Mouse (Mus musculus) intestine, embryonic 16.5 days (tissue): ENCODE data around the gene Gbp2b. TPM values are rescaled to one million over a fixed set of nuclear protein-coding genes. Genes with fewer than 3 reads are reported as not detected.
"Not testable (repeated sequence)": the region's sequence is repeated elsewhere in the genome, so short reads cannot be mapped to it uniquely, and the experiment has no call there.

Source experiments
- ATAC-seq: fragments of 200-750 bp; cut with Nextera tagmentation; 2 replicates; pipeline ENCODE4 v1.8.0; 2017; ENCODE audit warnings: moderate TSS enrichment, moderate library complexity
- H3K27ac ChIP-seq: fragments of 300-500 bp; sonication (generic); 2 replicates; pipeline ENCODE4 v1.5.1; 2014; ENCODE audit warnings: mild to moderate bottlenecking, low read length
- H3K27me3 ChIP-seq: fragments of 300-500 bp; sonication (generic); replicated peaks from 2 replicates; pipeline ENCODE4 v1.6.1; 2014; ENCODE audit warnings: low read length, control low read depth, mixed read lengths; ENCODE audit not compliant: control insufficient read depth, insufficient read depth
- H3K36me3 ChIP-seq: fragments of 300-500 bp; sonication (generic); 2 replicates; pipeline ENCODE4 v1.6.1; 2014; ENCODE audit warnings: low read length, control low read depth; ENCODE audit not compliant: control insufficient read depth, insufficient read depth
- H3K4me1 ChIP-seq: fragments of 300-500 bp; sonication (generic); 2 replicates; pipeline ENCODE4 v1.6.1; 2014; ENCODE audit warnings: low read length, control low read depth, mixed read lengths; ENCODE audit not compliant: control insufficient read depth, insufficient read depth
- H3K4me2 ChIP-seq: fragments of 300-500 bp; sonication (generic); 2 replicates; pipeline ENCODE4 v1.6.1; 2014; ENCODE audit warnings: low read depth, low read length, control low read depth
- H3K4me3 ChIP-seq: fragments of 300-500 bp; sonication (generic); 2 replicates; pipeline ENCODE4 v1.5.1; 2014; ENCODE audit warnings: mild to moderate bottlenecking, low read length
- H3K9ac ChIP-seq: fragments of 300-500 bp; sonication (generic); 2 replicates; pipeline ENCODE4 v1.6.1; 2014; ENCODE audit warnings: low read depth, low read length
- H3K9me3 ChIP-seq: fragments of 300-500 bp; sonication (generic); 2 replicates; pipeline ENCODE4 v1.6.1; 2016; ENCODE audit warnings: low read length, control low read depth; ENCODE audit not compliant: control insufficient read depth
- WGBS: fragments of 180-500 bp; shearing (Covaris S2); extraction: QIAGEN DNeasy Blood & Tissue Kit; methylation state at CpG from one replicate; pipeline ENCODE4 v1.1.7; 2014; 5-methylcytosine and 5-hydroxymethylcytosine counted together
- polyA plus RNA-seq: library from polyadenylated mRNA; unstranded; fragments of >200 nt; fragmentation: Nextera tagmentation; extraction: Ambion mirVana; gene quantifications from 2 replicates; pipeline ENCODE4 v1.2.1, GENCODE M21; 2015

Gene Gbp2b
- polyA plus RNA-seq, 1 experiment from 2014 or later = 0.61 TPM

DNA sequence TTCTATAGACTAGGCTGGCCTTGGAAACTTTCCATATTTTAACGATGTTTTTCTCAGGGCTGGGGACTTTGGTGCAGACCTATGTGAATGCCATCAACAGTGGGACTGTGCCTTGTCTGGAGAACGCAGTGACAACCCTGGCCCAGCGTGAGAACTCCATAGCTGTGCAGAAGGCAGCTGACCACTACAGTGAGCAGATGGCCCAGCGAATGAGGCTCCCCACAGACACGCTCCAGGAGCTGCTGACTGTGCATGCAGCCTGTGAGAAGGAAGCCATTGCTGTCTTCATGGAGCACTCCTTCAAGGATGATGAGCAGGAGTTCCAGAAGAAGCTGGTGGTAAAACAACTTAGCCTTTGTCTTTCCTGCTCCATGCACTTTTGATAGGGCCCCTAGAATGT, 27.2 kb upstream of the Gbp2b start:
- not testable (repeated sequence) for ATAC-seq, H3K9ac ChIP-seq
- WGBS = 69% methylated on average over 5 of the region's 5 CpGs

GRCm38 (mm10) chr3:142570738-142571137, 23.9 kb upstream of the Gbp2b start:
- H3K4me3 ChIP-seq = no peak overlapping the region
- no peak overlapping the region for H3K9ac ChIP-seq
- H3K36me3 ChIP-seq = no peaks in the 10 kb centered on the region

More for the DNA sequence above, 27.2 kb upstream of the Gbp2b start:
- H3K4me2 ChIP-seq, H3K4me3 ChIP-seq, H3K27ac ChIP-seq, H3K4me1 ChIP-seq, H3K9me3 ChIP-seq, H3K36me3 ChIP-seq, H3K27me3 ChIP-seq: not testable (repeated sequence)

DNA sequence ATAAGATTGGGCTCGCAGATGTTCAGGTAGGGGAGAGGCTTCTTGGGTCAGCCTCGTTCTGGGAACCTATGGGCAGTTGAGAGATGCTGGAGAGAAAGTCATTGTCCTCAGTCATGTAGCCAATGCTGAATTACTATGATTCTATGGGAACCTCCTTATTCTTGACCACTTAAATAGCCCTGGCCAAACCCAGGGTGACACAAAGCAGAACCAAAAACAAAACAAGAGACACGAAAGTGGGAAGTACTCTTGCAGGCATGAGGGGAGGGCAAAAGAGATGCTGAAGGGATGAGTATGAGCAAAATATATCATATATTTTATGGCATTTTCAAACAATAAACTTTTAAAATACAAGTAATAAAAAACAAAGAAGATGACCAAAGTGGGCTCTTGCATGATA, 17.5 kb upstream of the Gbp2b start:
- H3K9ac ChIP-seq = no peak overlapping the region
- no peak overlapping the region for H3K4me2 ChIP-seq
- no peaks in the 10 kb centered on the region for H3K9me3 ChIP-seq
- WGBS = 81% methylated on average over 3 of the region's 3 CpGs
- ATAC-seq = no peak
- H3K4me1 ChIP-seq = no peaks in the 10 kb centered on the region
- H3K4me3 ChIP-seq = no peak overlapping the region
- H3K36me3 ChIP-seq = no peaks in the 10 kb centered on the region
- no peak overlapping the region for H3K27ac ChIP-seq
- no peaks in the 10 kb centered on the region for H3K27me3 ChIP-seq

More at GRCm38 (mm10) chr3:142570738-142571137, 23.9 kb upstream of the Gbp2b start:
- Histone ChIP-seq H3K9me3 (no peaks in the 10 kb centered on the region), H3K4me1 (no peaks in the 10 kb centered on the region), H3K27me3 (no peaks in the 10 kb centered on the region), H3K4me2 (no peak overlapping the region), H3K27ac (no peak overlapping the region)
- WGBS = 94% methylated on average over 4 of the region's 4 CpGs
- no peak for ATAC-seq

- no peak overlapping the region for H3K27ac ChIP-seq
- H3K4me2 ChIP-seq = no peak overlapping the region
- H3K9ac ChIP-seq = no peak overlapping the region
- H3K4me1 ChIP-seq = no peaks in the 10 kb centered on the region
- no peaks in the 10 kb centered on the region for H3K9me3 ChIP-seq
- 89% methylated on average over 4 of the region's 4 CpGs for whole genome bisulfite sequencing
- no peaks in the 10 kb centered on the region for H3K36me3 ChIP-seq
- ATAC-seq = no peak
- no peaks in the 10 kb centered on the region for H3K27me3 ChIP-seq
- no peak overlapping the region for H3K4me3 ChIP-seq
Measured at GRCm38 (mm10) chr3:142578342-142578741, 16.3 kb upstream of the Gbp2b start.

DNA sequence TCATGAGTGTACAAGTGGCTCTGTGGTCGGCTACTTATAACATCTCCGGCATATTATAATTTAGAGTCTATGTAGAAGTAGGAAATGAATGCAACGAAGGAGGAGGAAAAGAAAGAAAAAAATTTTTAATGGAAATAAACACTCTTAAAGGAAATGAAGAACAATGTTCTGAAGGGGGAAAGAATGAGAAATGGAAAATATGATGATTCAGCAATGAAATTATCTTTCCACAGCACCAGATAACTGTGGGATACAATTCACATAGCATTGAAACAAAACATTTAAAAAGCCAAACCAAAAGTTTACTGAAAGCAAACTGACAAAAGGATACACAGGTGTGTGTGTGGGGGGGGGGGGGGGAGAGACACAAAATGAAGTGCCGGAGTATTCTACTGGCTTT, 11.6 kb upstream of the Gbp2b start:
- Histone ChIP-seq H3K4me2 (no peak overlapping the region), H3K27ac (no peak overlapping the region), H3K9ac (no peak overlapping the region), H3K36me3 (no peaks in the 10 kb centered on the region), H3K9me3 (no peaks in the 10 kb centered on the region), H3K4me1 (no peaks in the 10 kb centered on the region), H3K27me3 (no peaks in the 10 kb centered on the region), H3K4me3 (no peak overlapping the region)
- 89% methylated on average over 4 of the region's 4 CpGs for WGBS
- no peak for ATAC-seq

GRCm38 (mm10) chr3:142587386-142587785, 7.3 kb upstream of the Gbp2b start:
- ATAC-seq = no peak
- no peak overlapping the region for H3K9ac ChIP-seq
- H3K36me3 ChIP-seq = no peaks in the 10 kb centered on the region
- H3K27me3 ChIP-seq = no peaks in the 10 kb centered on the region
- H3K27ac ChIP-seq = no peak overlapping the region
- H3K4me1 ChIP-seq = no peaks in the 10 kb centered on the region
- no peaks in the 10 kb centered on the region for H3K9me3 ChIP-seq
- no peak overlapping the region for H3K4me3 ChIP-seq
- H3K4me2 ChIP-seq = no peak overlapping the region

DNA sequence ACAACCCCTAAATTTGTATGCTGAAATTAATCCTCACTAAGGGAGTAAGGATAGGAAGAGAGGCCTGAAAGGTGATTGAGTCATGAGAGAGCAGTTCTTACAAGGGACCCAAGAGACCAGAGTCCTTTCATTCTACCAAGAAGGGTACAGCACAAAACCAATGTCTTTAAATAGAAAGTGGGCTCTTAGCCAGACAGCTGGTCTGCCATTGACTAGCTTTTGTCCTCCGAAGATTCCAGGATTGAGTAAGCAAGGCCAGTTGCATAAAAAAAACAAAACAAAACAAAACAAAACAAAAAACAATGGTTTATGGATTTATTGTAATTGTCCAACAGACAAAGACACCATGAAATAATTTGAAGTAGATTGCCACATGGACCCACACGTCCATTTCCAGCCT, 5.8 kb upstream of the Gbp2b start:
- no peaks in the 10 kb centered on the region for H3K27me3 ChIP-seq
- no peaks in the 10 kb centered on the region for H3K4me1 ChIP-seq
- no peaks in the 10 kb centered on the region for H3K9me3 ChIP-seq
- no peak overlapping the region for H3K27ac ChIP-seq
- 70% methylated on average over 2 of the region's 2 CpGs for WGBS
- H3K4me2 ChIP-seq = no peak overlapping the region
- H3K9ac ChIP-seq = no peak overlapping the region
- ATAC-seq = no peak
- H3K36me3 ChIP-seq = no peaks in the 10 kb centered on the region
- no peak overlapping the region for H3K4me3 ChIP-seq

- Histone ChIP-seq H3K27me3 (no peaks in the 10 kb centered on the region), H3K4me2 (no peak overlapping the region), H3K27ac (no peak overlapping the region), H3K4me1 (no peaks in the 10 kb centered on the region), H3K36me3 (no peaks in the 10 kb centered on the region), H3K9me3 (no peaks in the 10 kb centered on the region), H3K4me3 (no peak overlapping the region), H3K9ac (no peak overlapping the region)
- WGBS = 84% methylated on average over 4 of the region's 4 CpGs
- ATAC-seq = no peak
Measured at GRCm38 (mm10) chr3:142590431-142591067, 4.1 kb upstream of the Gbp2b start.

DNA sequence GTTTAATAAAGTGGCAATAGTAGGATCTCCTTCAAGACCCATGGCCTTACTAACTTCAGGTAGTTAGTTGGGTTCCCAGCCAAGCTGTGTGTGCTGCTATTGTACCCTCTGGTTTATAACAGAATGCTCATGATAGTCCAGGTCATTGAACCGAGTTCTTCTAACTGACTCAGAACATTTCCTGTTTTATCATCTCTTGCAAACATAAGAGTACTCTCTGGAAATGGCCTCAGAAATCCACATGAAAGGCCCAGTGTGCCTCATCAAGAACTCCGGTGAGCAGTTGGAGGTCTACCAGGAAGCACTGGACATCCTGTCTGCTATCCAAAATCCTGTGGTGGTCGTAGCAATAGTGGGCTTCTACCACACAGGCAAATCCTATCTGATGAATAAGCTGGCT, 3.3 kb downstream of the Gbp2b start:
- H3K4me1 ChIP-seq = no peaks in the 10 kb centered on the region
- ATAC-seq = no peak
- H3K4me2 ChIP-seq = no peak overlapping the region
- H3K9ac ChIP-seq = no peak overlapping the region
- 82% methylated on average over 3 of the region's 3 CpGs for WGBS
- no peaks in the 10 kb centered on the region for H3K36me3 ChIP-seq
- H3K4me3 ChIP-seq = no peak overlapping the region
- no peak overlapping the region for H3K27ac ChIP-seq
- H3K9me3 ChIP-seq = no peaks in the 10 kb centered on the region
- H3K27me3 ChIP-seq = no peaks in the 10 kb centered on the region

- ATAC-seq = no peak
- Histone ChIP-seq H3K9me3 (no peaks in the 10 kb centered on the region), H3K27ac (no peak overlapping the region), H3K4me3 (no peak overlapping the region), H3K4me2 (no peak overlapping the region), H3K36me3 (no peaks in the 10 kb centered on the region), H3K4me1 (no peaks in the 10 kb centered on the region), H3K27me3 (no peaks in the 10 kb centered on the region), H3K9ac (no peak overlapping the region)
Measured at GRCm38 (mm10) chr3:142601675-142602074, 7.0 kb downstream of the Gbp2b start.
